Mouse (Mus musculus): Measurements from ENCODE around the gene Duox1. TPM values are rescaled to one million over a fixed set of nuclear protein-coding genes. Genes with fewer than 3 reads are reported as not detected.
A peak's percentile ranks its signal among the peaks of the same experiment; 100 is the strongest.
"Not testable (repeated sequence)": the region's sequence is repeated elsewhere in the genome, so short reads cannot be mapped to it uniquely, and the experiment has no call there.

Gene Duox1
- polyA plus RNA-seq, 1 experiment from 2014 or later, result 0.03 TPM

- Histone ChIP-seq H3K4me2 (peak overlapping the region; percentile 60), H3K9ac (no peak overlapping the region), H3K27ac (peak overlapping the region; percentile 92), H3K36me3 (no peaks in the 10 kb centered on the region), H3K27me3 (no peaks in the 10 kb centered on the region), H3K4me3 (peak overlapping the region; percentile 73), H3K4me1 (replicated peaks) (peaks cover 12% of the 10 kb centered on the region), H3K9me3 (replicated peaks) (no peaks in the 10 kb centered on the region)
- ATAC-seq (replicated peaks; ENCODE audit: insufficient number of reproducible peaks, insufficient read depth, low FRiP score, low read depth), result no peak
- WGBS, result 16% methylated on average over 8 of the region's 8 CpGs
Observed at GRCm38 (mm10) chr2:122378421-122379291, 63.2 kb downstream of the Duox1 start.

GRCm38 (mm10) chr2:122379292-122379650, 63.8 kb downstream of the Duox1 start:
- H3K27ac ChIP-seq, result no peak overlapping the region
- no peaks in the 10 kb centered on the region for H3K9me3 ChIP-seq (replicated peaks)
- 43% methylated on average over 2 of the region's 2 CpGs for WGBS
- no peak overlapping the region for H3K4me2 ChIP-seq
- H3K36me3 ChIP-seq, result no peaks in the 10 kb centered on the region
- H3K9ac ChIP-seq, result no peak overlapping the region
- H3K4me1 ChIP-seq (replicated peaks), result peaks cover 12% of the 10 kb centered on the region
- no peaks in the 10 kb centered on the region for H3K27me3 ChIP-seq
- ATAC-seq (replicated peaks; ENCODE audit: insufficient number of reproducible peaks, insufficient read depth, low FRiP score, low read depth), result no peak
- no peak overlapping the region for H3K4me3 ChIP-seq

- Histone ChIP-seq H3K27ac (no peak overlapping the region; the same call in 1 of the 2 replicates), H3K4me3 (peak overlapping the region; percentile 40), H3K9ac (peak overlapping the region; percentile 26; the same call in 1 of the 2 replicates), H3K36me3 (no peaks in the 10 kb centered on the region), H3K4me1 (replicated peaks) (peaks cover 12% of the 10 kb centered on the region), H3K9me3 (replicated peaks) (no peaks in the 10 kb centered on the region), H3K4me2 (peak overlapping the region; percentile 63), H3K27me3 (no peaks in the 10 kb centered on the region)
- WGBS, result 6% methylated on average over 11 of the region's 11 CpGs
- no peak for ATAC-seq (replicated peaks; ENCODE audit: insufficient number of reproducible peaks, insufficient read depth, low FRiP score, low read depth)
Observed at GRCm38 (mm10) chr2:122380768-122381311, 65.4 kb downstream of the Duox1 start.

DNA sequence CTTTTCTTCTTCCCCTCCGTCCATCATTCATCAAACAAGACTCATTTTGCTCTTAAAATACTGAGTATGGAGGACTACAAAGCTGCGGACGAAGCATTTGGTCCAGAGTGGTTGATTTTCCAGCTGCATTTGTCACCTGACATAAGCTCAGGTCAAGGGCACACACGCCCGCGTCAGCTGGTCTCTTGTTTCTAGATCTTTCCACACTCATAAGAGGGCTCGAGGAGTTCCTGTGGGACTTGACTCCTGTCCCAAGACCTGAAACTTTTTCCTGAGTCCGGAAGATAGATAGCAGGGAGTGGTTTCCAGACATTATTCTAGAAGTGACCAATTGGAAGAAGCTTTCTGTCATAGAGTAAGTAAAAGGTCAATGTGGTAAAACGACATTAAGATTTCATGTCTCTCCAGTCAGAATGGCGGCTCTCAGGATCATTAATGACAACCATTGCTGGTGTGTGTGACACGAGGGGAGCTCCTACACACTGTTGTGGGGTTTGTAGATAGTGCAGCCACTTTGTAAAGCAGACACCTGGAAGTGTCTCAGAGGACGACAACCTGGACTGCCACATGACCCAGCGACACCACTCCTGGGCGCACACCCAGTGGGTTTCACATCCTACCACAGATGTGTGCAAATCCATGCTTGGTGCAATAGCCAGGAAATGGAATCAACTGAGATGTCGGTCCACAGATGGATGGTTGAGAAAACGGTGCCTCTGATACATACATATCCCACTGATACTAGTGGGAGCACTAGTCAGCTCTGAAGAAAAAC, 66.0 kb downstream of the Duox1 start:
- Histone ChIP-seq H3K4me1 (replicated peaks) (peaks cover 9% of the 10 kb centered on the region), H3K4me2 (peak overlapping the region; percentile 63; the same call in 1 of the 2 replicates), H3K4me3 (no peak overlapping the region), H3K27ac (no peak overlapping the region), H3K27me3 (no peaks in the 10 kb centered on the region), H3K9ac (no peak overlapping the region), H3K36me3 (no peaks in the 10 kb centered on the region), H3K9me3 (replicated peaks) (no peaks in the 10 kb centered on the region)
- 65% methylated on average over 16 of the region's 16 CpGs for WGBS
- ATAC-seq (replicated peaks; ENCODE audit: insufficient number of reproducible peaks, insufficient read depth, low FRiP score, low read depth), result no peak

DNA sequence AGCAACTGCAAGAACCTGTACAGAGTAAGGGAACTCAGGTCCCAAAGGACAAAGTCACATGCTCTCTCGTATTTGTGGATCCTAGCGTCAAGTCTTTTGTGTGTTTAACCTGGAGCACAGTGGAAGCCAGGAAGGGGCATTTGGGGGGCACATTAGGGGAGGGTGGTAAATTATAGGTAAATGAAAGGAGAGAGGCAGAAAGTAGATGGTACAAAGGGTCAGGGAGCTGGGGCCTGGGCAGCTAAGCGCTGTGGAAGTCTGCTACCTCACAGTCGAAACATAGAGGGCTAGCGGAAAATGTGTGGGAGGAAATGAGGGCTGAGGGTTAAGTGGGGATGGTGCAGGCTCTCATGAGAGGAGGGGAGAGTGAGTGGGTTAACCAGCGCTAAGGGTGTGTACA, 66.6 kb downstream of the Duox1 start:
- H3K9ac ChIP-seq, result no peak overlapping the region
- ATAC-seq (replicated peaks; ENCODE audit: insufficient number of reproducible peaks, insufficient read depth, low FRiP score, low read depth), result no peak
- no peak overlapping the region for H3K27ac ChIP-seq
- 77% methylated on average over 6 of the region's 6 CpGs for WGBS
- H3K4me2 ChIP-seq, result no peak overlapping the region
- H3K4me1 ChIP-seq (replicated peaks), result peaks cover 9% of the 10 kb centered on the region
- no peaks in the 10 kb centered on the region for H3K36me3 ChIP-seq
- no peaks in the 10 kb centered on the region for H3K9me3 ChIP-seq (replicated peaks)
- H3K4me3 ChIP-seq, result no peak overlapping the region
- H3K27me3 ChIP-seq, result no peaks in the 10 kb centered on the region

DNA sequence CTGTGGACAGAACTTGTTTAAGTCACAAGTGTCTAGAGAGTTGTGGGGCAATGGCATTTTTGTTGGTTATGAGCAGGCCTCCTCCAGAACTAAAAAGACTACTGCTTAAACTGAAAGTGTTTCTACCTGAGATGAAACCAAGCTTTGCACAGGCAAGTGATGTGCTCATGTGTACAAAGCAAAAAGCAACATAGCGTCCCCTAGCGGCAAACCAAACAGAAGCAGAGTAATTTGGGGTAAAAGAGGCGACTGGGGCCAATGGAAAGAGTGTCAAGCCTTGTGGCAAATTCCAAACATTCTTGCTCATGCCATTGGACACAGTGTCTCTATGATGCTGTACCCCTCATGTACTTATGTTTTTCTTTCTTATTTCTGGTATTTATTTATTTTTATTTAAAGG, 69.6 kb downstream of the Duox1 start:
- Histone ChIP-seq H3K4me3 (no peak overlapping the region), H3K9me3 (replicated peaks) (no peaks in the 10 kb centered on the region), H3K4me2 (no peak overlapping the region), H3K4me1 (replicated peaks) (peaks cover 6% of the 10 kb centered on the region), H3K36me3 (no peaks in the 10 kb centered on the region), H3K27ac (no peak overlapping the region), H3K27me3 (no peaks in the 10 kb centered on the region), H3K9ac (no peak overlapping the region)
- WGBS, result 34% methylated on average over 3 of the region's 3 CpGs
- no peak for ATAC-seq (replicated peaks; ENCODE audit: insufficient number of reproducible peaks, insufficient read depth, low FRiP score, low read depth)

- not testable (repeated sequence) for H3K27ac ChIP-seq; ATAC-seq (replicated peaks; ENCODE audit: insufficient number of reproducible peaks, insufficient read depth, low FRiP score, low read depth)
- WGBS, result 90% methylated on average over 3 of the region's 3 CpGs
Observed at GRCm38 (mm10) chr2:122387135-122387534, 71.7 kb downstream of the Duox1 start.

GRCm38 (mm10) chr2:122396150-122396549, 80.7 kb downstream of the Duox1 start:
- H3K9me3 ChIP-seq (replicated peaks), result no peaks in the 10 kb centered on the region
- H3K4me3 ChIP-seq, result no peak overlapping the region
- no peak overlapping the region for H3K4me2 ChIP-seq
- no peaks in the 10 kb centered on the region for H3K36me3 ChIP-seq
- no peaks in the 10 kb centered on the region for H3K27me3 ChIP-seq
- no peak for ATAC-seq (replicated peaks; ENCODE audit: insufficient number of reproducible peaks, insufficient read depth, low FRiP score, low read depth)
- H3K27ac ChIP-seq, result no peak overlapping the region
- WGBS, result 85% methylated on average over 1 of the region's 1 CpGs
- no peaks in the 10 kb centered on the region for H3K4me1 ChIP-seq (replicated peaks)
- no peak overlapping the region for H3K9ac ChIP-seq

More at GRCm38 (mm10) chr2:122387135-122387534, 71.7 kb downstream of the Duox1 start:
- not testable (repeated sequence) for H3K9ac ChIP-seq; H3K27me3 ChIP-seq; H3K36me3 ChIP-seq; H3K4me2 ChIP-seq; H3K9me3 ChIP-seq (replicated peaks); H3K4me3 ChIP-seq; H3K4me1 ChIP-seq (replicated peaks)

Other genes with a start within 250 kb of the Duox1 start
- gene Spg11, start 197.3 kb upstream of the Duox1 start, polyA plus RNA-seq (2015; fragmentation: Nextera tagmentation; extraction: Ambion mirVana), result 4.7 and 5.8 TPM in 2 replicates
- 260 and 322 TPM in 2 replicates for gene B2m, start 168.0 kb upstream of the Duox1 start, polyA plus RNA-seq (2015; fragmentation: Nextera tagmentation; extraction: Ambion mirVana)
- not detected in 2 replicates for gene Trim69, start 155.0 kb upstream of the Duox1 start, polyA plus RNA-seq (2015; fragmentation: Nextera tagmentation; extraction: Ambion mirVana)
- 0.05 and 0.10 TPM in 2 replicates for gene Patl2, start 129.5 kb upstream of the Duox1 start, polyA plus RNA-seq (2015; fragmentation: Nextera tagmentation; extraction: Ambion mirVana)
- gene Terb2, start 129.4 kb upstream of the Duox1 start, polyA plus RNA-seq (2015; fragmentation: Nextera tagmentation; extraction: Ambion mirVana), result not detected in 2 replicates
- 56.4 TPM in 2 replicates for gene Sord, start 80.9 kb upstream of the Duox1 start, polyA plus RNA-seq (2015; fragmentation: Nextera tagmentation; extraction: Ambion mirVana)
- 0.05 and 0.13 TPM in 2 replicates for gene Duox2, start 17.2 kb upstream of the Duox1 start, polyA plus RNA-seq (2015; fragmentation: Nextera tagmentation; extraction: Ambion mirVana)
- not detected in 2 replicates for gene Duoxa2, start 16.8 kb upstream of the Duox1 start, polyA plus RNA-seq (2015; fragmentation: Nextera tagmentation; extraction: Ambion mirVana)
- gene Duoxa1, start 1.9 kb upstream of the Duox1 start, polyA plus RNA-seq (2015; fragmentation: Nextera tagmentation; extraction: Ambion mirVana), result 1.2 TPM in 1 of 2 replicates, not detected in the other
- 2.0 and 2.7 TPM in 2 replicates for gene Shf, start 53.5 kb downstream of the Duox1 start, polyA plus RNA-seq (2015; fragmentation: Nextera tagmentation; extraction: Ambion mirVana)
- 1.4 and 1.6 TPM in 2 replicates for gene Slc28a2, start 110.8 kb downstream of the Duox1 start, polyA plus RNA-seq (2015; fragmentation: Nextera tagmentation; extraction: Ambion mirVana)
- not detected in 2 replicates for gene Gm14085, start 169.3 kb downstream of the Duox1 start, polyA plus RNA-seq (2015; fragmentation: Nextera tagmentation; extraction: Ambion mirVana)

Data from heart, embryonic 15.5 days (tissue).